ENCODE assay signal across 8 mouse cellular contexts in the genomic region with DNA sequence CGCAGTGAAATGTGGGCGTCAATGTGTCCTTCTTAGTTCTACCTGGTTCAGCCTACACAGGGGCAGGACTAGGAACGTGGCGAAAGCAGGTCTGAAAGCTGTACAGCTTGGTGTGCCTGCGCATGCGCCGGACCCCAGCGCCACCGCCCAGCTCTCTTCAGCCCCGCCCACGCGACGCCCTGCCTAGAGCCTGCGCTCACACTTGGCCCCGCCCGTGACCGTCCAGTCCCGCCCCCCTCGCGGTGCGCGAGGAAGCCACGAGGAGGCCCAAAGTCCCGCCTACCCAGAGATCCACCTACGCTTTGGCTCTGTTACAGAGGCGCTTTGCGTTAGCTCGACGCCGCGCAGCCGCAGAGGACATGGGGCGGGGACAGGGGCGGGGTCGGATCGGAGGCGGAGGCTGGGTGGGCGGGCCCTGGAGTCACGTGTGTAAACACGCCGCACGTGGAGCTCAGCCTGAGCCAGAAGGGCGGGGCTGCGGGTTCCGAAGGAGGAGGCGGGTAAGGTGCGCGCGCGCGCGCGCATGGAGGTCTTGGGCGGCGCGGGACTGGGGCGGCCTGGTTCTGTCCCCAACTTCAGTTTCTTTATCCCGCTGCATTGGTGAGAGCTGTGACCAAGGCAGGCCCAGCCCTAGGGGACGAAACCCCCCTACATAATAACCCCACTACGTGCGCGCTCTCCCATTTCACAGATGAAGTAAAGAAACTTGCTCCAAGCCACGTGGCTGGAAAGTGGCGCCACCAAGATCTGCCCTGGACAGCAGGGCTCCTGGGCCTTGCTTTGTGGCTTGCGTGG. TPM values are rescaled to one million over a fixed set of nuclear protein-coding genes. Genes with fewer than 3 reads are reported as not detected.
DNase-seq lines count a peak whose midpoint lies in the region; ATAC-seq and TF ChIP-seq lines count a peak whose summit lies in the region.

No protein-coding gene starts in this region.

- peak overlapping the region; percentile 69 for H3K27ac ChIP-seq in hindbrain, embryonic 10.5 days
- no peak overlapping the region for H3K27ac ChIP-seq in lung, postnatal 0 days (ENCODE audit: low read length)

- H3K4me2 ChIP-seq in lung, postnatal 0 days (replicated peaks; ENCODE audit: low read depth, low read length), result peak overlapping the region; percentile 83

- no peak; the same call in 1 of the 2 replicates for TF ChIP-seq CTCF in lung, postnatal 0 days (IDR thresholded peaks at IDR 0.05)

- WGBS in hindbrain, embryonic 10.5 days, result under 1% methylated on average over 65 of the region's 65 CpGs
- under 1% methylated on average over 58 of the region's 65 CpGs for WGBS in lung, postnatal 0 days

- H3K4me1 ChIP-seq in hindbrain, embryonic 10.5 days (replicated peaks), result peaks cover 22% of the 10 kb centered on the region
- H3K4me1 ChIP-seq in lung, postnatal 0 days (ENCODE audit: insufficient read depth, low read depth, low read length), result peaks cover 8% of the 10 kb centered on the region; the same call in 1 of the 2 replicates

- no peaks in the 10 kb centered on the region for H3K36me3 ChIP-seq in hindbrain, embryonic 10.5 days
- H3K36me3 ChIP-seq in lung, postnatal 0 days (ENCODE audit: insufficient read depth, low read length), result no peaks in the 10 kb centered on the region

- no peaks in the 10 kb centered on the region for H3K9me3 ChIP-seq in hindbrain, embryonic 10.5 days
- H3K9me3 ChIP-seq in lung, postnatal 0 days (ENCODE audit: low read length), result no peaks in the 10 kb centered on the region

- no peak for TF ChIP-seq EP300 in lung, postnatal 0 days (IDR thresholded peaks at IDR 0.05)

- DNase-seq in MN1 (ENCODE audit: low spot score), result peak; percentile 97
- peak; percentile 99 for DNase-seq in cerebellum, adult 9-10 months
- DNase-seq in hindbrain, embryonic 10.5 days (ENCODE audit: low spot score), result peak; percentile 99
- peak; percentile 100 for DNase-seq in layer of hippocampus, adult 9-11 months
- DNase-seq in lung, postnatal 0 days (ENCODE audit: low spot score), result peak; percentile 100
- peak; percentile 97 for DNase-seq in ovary, postnatal 14 days (ENCODE audit: low spot score)
- DNase-seq in thymus, postnatal 14 days, result peak; percentile 100

- ATAC-seq in frontal cortex, adult (ENCODE audit: low TSS enrichment), result peak; percentile 69
- ATAC-seq in lung, postnatal 0 days, result peak; percentile 98

- H3K9ac ChIP-seq in lung, postnatal 0 days (replicated peaks; ENCODE audit: low read depth), result no peak overlapping the region

- H3K27me3 ChIP-seq in hindbrain, embryonic 10.5 days (ENCODE audit: insufficient read depth, poor library complexity, severe bottlenecking), result peaks cover 22% of the 10 kb centered on the region
- no peaks in the 10 kb centered on the region; the same call in 1 of the 2 replicates for H3K27me3 ChIP-seq in lung, postnatal 0 days (replicated peaks; ENCODE audit: insufficient read depth, low read length)

- H3K4me3 ChIP-seq in hindbrain, embryonic 10.5 days, result peak overlapping the region; percentile 50
- H3K4me3 ChIP-seq in lung, postnatal 0 days (ENCODE audit: low read depth, low read length), result peak overlapping the region; percentile 40

RNA-seq across cellular contexts. Expression of gene Ccne1, which starts 22.4 kb away (rescaled TPM):
- 66.1 and 92.1 TPM in 2 replicates for polyA plus RNA-seq in hindbrain, embryonic 10.5 days (2016; fragmentation: Nextera tagmentation; extraction: Ambion mirVana)
- 2.9 and 3.6 TPM in 2 replicates for polyA plus RNA-seq in lung, postnatal 0 days (2015; fragmentation: Nextera tagmentation; extraction: Ambion mirVana)

Comparison
In these comparisons a context has a peak if more than half of its experiments do, and no peak if none do; other contexts are left out.
1. RNA of gene Ccne1, which starts 22.4 kb away (polyA plus RNA-seq): 66.1 to 92.1 TPM in hindbrain, embryonic 10.5 days; 2.9 to 3.6 TPM in lung, postnatal 0 days; every median in the first group is over 10 times any median in the second.
2. Peak in every context shown above with its lines, with median percentiles within 50 percentile points of each other: DNase-seq.